Mouse (Mus musculus) neural tube, embryonic 11.5 days (tissue): Measurements from ENCODE around the gene Nsmce4a. TPM values are rescaled to one million over a fixed set of nuclear protein-coding genes. Genes with fewer than 3 reads are reported as not detected.

Source experiments
- polyA plus RNA-seq: library from polyadenylated mRNA; unstranded; fragments of >200 nt; fragmentation: Nextera tagmentation; extraction: Ambion mirVana; gene quantifications from 2 replicates; pipeline ENCODE4 v1.2.1, GENCODE M21; 2014

The Nsmce4a gene
- polyA plus RNA-seq, 1 experiment from 2014 or later: 189 TPM

Other genes starting within 250 kb of the Nsmce4a start
- 53.0 and 59.9 TPM in 2 replicates for gene Ate1, start 52.7 kb downstream of the Nsmce4a start, polyA plus RNA-seq
- 56.6 and 62.6 TPM in 2 replicates for gene Tacc2, start 4.3 kb upstream of the Nsmce4a start, polyA plus RNA-seq
- gene Btbd16, start 201.0 kb upstream of the Nsmce4a start, polyA plus RNA-seq: not detected in 2 replicates